Mouse (Mus musculus) liver, adult (tissue): Measurements from ENCODE around the gene Clec16a.

Experiments
- GATA4 ChIP-seq: IDR thresholded peaks from 2 replicates; pipeline ENCODE4 v1.6.1; 2014; ENCODE audit warnings: mild to moderate bottlenecking, low read length; ENCODE audit not compliant: insufficient replicate concordance

The Clec16a gene

GRCm38 (mm10) chr16:10783883-10784792, 239.0 kb downstream of the Clec16a start:
- no peak for TF ChIP-seq GATA4

DNA sequence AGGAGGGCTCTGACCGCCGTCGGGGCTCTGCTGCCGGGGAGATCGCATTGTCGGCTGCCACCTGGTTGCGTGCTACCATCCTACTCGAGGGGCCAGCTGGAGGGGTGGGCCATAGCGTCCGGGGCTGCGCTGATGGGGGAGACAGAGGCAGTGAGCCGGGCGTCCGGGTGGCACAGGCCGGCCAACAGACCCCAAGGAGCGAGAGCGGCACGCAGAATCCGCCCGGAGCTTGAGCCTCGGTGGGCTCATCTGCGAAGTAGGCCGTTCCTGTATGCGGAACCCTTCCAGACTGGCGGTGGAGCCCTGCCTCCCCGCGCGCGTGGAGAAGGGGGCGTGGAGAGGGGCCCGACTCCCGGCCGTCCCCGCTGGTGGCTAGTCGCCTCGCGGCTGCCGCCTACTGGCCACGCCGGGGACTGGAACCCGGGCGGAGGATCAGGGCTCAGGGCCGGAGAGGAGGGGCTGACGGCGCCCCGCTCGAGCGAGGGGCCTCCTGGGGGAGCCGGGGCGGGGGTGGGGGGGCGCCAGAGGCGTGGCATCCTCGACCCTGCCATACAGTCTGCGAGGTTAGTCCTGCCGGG, 239.7 kb downstream of the Clec16a start:
- no peak for TF ChIP-seq GATA4

- TF ChIP-seq GATA4: no peak; the same call in 1 of the 2 replicates
These were observed 240.5 kb downstream of the Clec16a start, which contains the start of gene Socs1 for GRCm38 (mm10) chr16:10785371-10786231. TSS of gene Socs1 (minus strand) at chr16:10785536.

GRCm38 (mm10) chr16:10786288-10786687, 241.1 kb downstream of the Clec16a start:
- no peak for TF ChIP-seq GATA4

GRCm38 (mm10) chr16:10786782-10787547, 241.8 kb downstream of the Clec16a start:
- TF ChIP-seq GATA4: no peak

DNA sequence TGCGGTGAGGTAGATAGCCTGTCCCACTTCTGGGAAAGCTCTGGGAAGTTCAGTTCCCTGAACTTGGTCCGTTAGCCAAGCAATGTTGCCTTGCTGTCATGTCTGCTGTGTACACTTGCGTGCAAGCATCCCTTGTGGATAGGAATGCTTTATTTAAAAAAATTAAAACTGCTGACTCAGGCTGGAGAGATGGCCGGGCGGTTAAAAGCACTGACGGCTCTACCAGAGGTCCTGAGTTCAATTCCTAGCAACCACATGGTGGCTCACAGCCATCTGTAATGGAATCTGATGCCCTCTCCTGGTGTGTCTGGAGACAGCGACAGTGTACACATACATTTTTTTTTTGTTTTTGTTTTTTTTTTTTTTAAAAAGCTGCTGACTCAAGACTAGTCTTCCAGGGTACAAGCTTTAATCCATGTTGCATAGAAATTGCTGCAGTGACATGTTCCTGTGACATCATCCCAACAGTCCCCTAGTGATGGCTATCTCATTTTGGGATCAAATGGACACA, 242.5 kb downstream of the Clec16a start:
- TF ChIP-seq GATA4: no peak

DNA sequence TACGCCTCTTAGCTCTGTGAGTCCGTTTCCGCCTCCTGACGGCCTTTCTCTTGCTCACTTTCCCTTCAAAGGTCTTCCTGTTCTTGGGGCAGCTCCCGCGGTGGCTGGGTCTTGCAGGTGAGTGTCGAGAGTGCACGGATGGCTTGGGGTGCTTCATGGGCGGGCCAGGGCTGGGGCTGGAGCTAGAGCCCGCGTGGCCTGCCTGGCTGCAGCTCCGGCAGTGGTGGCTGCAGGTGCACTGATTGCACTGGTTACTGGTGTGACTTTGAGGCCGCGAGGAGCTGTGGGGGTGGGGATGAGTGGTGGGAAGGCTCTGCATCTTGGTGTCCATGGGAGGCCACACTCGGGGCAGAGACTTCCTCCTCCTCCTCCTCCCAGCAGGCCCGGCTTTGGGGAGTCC, 243.1 kb downstream of the Clec16a start, which contains the start of gene Tnp2:
Gene Tnp2 (minus strand): TSS at position 390 of the 400 bp plus-strand sequence.
- no peak for TF ChIP-seq GATA4

DNA sequence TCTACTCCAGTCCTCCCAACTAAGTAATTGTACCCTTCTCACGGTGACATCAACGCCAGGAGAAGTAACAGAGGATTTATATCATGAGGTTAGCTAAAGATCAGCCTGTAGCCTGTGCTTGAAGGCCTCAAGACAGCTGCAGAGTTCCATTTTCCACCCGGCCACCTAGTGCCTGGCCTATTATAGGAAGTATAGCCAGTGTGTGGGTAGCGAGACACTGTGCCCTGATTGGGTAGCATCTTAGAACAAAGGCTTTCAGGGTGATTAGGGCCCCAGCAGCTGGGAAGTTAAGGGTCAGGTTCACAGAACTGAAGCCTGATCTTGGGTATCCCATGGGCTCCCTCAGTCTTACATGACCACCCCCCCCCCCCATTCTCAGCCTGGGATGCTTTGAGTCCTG, 243.7 kb downstream of the Clec16a start:
- no peak for TF ChIP-seq GATA4

DNA sequence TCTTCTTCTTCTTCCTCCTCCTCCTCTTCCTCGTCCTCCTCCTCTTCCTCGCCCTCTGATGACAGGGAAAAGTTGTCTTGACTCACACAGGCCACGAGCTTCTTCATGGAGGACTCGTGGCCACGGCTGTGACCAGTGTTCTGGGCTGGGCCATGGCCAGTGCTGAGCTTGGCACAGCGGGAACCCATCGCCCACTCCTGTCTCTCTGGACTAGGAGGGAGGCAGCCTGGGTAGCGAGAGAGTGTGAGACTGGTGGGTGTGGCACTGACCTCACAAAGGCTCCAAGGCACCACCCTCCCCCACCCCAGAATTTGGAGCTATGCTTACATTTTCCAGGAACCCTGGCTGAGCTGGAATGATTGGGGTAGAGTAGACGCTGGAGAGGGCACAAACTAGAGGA, 245.6 kb downstream of the Clec16a start, which contains the start of gene Prm3:
Gene Prm3 (minus strand): TSS at position 213 of the 400 bp plus-strand sequence.
- no peak for TF ChIP-seq GATA4
